Mouse (Mus musculus) liver, embryonic 15.5 days (tissue): ENCODE measurements around the gene Ubl4a. TPM values are rescaled to one million over a fixed set of nuclear protein-coding genes. Genes with fewer than 3 reads are reported as not detected.

Source experiments
- ATAC-seq: fragments of 200-750 bp; cut with Nextera tagmentation; 2 replicates; pipeline ENCODE4 v1.8.0; 2017; ENCODE audit warnings: moderate number of reproducible peaks, mild to moderate bottlenecking, moderate library complexity; ENCODE audit not compliant: insufficient read depth
- H3K27ac ChIP-seq: fragments of 300-500 bp; sonication (generic); replicated peaks from 2 replicates; pipeline ENCODE4 v1.5.1; 2015; ENCODE audit warnings: mild to moderate bottlenecking, inconsistent platforms
- H3K27me3 ChIP-seq: fragments of 300-500 bp; sonication (generic); 2 replicates; pipeline ENCODE4 v1.6.1; 2015; ENCODE audit warnings: mild to moderate bottlenecking, inconsistent platforms
- H3K36me3 ChIP-seq: fragments of 300-500 bp; sonication (generic); replicated peaks from 2 replicates; pipeline ENCODE4 v1.6.1; 2015; ENCODE audit warnings: moderate library complexity, mild to moderate bottlenecking, inconsistent platforms
- H3K4me1 ChIP-seq: fragments of 300-500 bp; sonication (generic); replicated peaks from 2 replicates; pipeline ENCODE4 v1.6.1; 2015; ENCODE audit warnings: inconsistent platforms
- H3K4me2 ChIP-seq: fragments of 300-500 bp; sonication (generic); 2 replicates; pipeline ENCODE4 v1.6.1; 2015; ENCODE audit warnings: moderate library complexity, mild to moderate bottlenecking, inconsistent platforms
- H3K4me3 ChIP-seq: fragments of 300-500 bp; sonication (generic); replicated peaks from 2 replicates; pipeline ENCODE4 v1.5.1; 2015; ENCODE audit warnings: mild to moderate bottlenecking, inconsistent platforms
- H3K9ac ChIP-seq: fragments of 300-500 bp; sonication (generic); 2 replicates; pipeline ENCODE4 v1.6.1; 2015; ENCODE audit warnings: moderate library complexity, mild to moderate bottlenecking, inconsistent platforms
- H3K9me3 ChIP-seq: fragments of 300-500 bp; sonication (generic); replicated peaks from 2 replicates; pipeline ENCODE4 v1.6.1; 2016; ENCODE audit warnings: inconsistent platforms
- WGBS: fragments of 180-500 bp; shearing (Covaris S2); methylation state at CpG from one replicate; pipeline ENCODE4 v1.1.7; 2015; ENCODE audit warnings: mixed read lengths; ENCODE audit not compliant: insufficient replicate concordance; 5-methylcytosine and 5-hydroxymethylcytosine counted together
- polyA plus RNA-seq: library from polyadenylated mRNA; unstranded; fragments of >200 nt; fragmentation: Nextera tagmentation; extraction: Ambion mirVana; gene quantifications from 2 replicates; pipeline ENCODE4 v1.2.1, GENCODE M21; 2015

Gene Ubl4a
- 37.3 and 38.8 TPM in 2 replicates for polyA plus RNA-seq

- Histone ChIP-seq H3K4me3 (peak within 1 kb of the TSS; percentile 61), H3K9me3 (no peaks in the 10 kb centered on the region), H3K27me3 (no peaks in the 10 kb centered on the region), H3K9ac (peak within 1 kb of the TSS; percentile 60), H3K27ac (0 out of 2 replicates have a peak within 1 kb of the TSS, but pooled peaks have one; percentile 19), H3K36me3 (no peaks in the 10 kb centered on the region), H3K4me2 (peak within 1 kb of the TSS; percentile 82), H3K4me1 (peaks cover 25% of the 10 kb centered on the region)
- peak; percentile 86 for ATAC-seq
- WGBS: 9% methylated on average over 32 of the region's 32 CpGs
These were observed at the start of gene Ubl4a, which contains the start of gene Slc10a3 for GRCm38 (mm10) chrX:74372888-74373549. Ubl4a (minus strand) TSS chrX:74373218. Slc10a3 (minus strand) TSS chrX:74373349.

GRCm38 (mm10) chrX:74413377-74413776 lies 40.4 kb upstream of the Ubl4a start:
- H3K4me2 ChIP-seq: no peak overlapping the region
- H3K27me3 ChIP-seq: no peaks in the 10 kb centered on the region
- no peak overlapping the region for H3K4me3 ChIP-seq
- no peak overlapping the region for H3K27ac ChIP-seq
- H3K9me3 ChIP-seq: no peaks in the 10 kb centered on the region
- no peaks in the 10 kb centered on the region for H3K4me1 ChIP-seq
- peaks cover 18% of the 10 kb centered on the region for H3K36me3 ChIP-seq
- H3K9ac ChIP-seq: no peak overlapping the region
- ATAC-seq: peak; percentile 42; the same call in 1 of the 2 replicates

DNA sequence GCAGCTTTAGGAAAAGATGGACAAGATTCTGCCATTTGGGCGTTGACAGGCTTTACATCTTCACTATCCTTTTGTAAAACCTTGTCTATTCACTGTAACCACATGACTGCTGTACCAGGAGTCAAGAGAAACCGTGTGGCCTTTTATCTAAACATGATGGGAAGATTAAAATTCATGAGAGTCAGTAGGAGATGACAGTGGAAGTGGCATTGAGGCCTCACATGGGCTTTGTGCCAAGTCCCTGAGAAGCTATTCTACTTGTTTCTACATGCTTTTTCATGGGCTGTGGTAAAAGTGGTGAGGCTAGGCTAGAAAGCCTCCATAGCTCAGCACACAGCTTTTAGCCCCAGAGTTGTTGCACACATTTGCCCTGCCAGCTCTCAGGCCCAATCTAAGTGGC lies 35.3 kb upstream of the Ubl4a start:
- Histone ChIP-seq H3K9ac (no peak overlapping the region), H3K27me3 (no peaks in the 10 kb centered on the region), H3K4me2 (no peak overlapping the region), H3K9me3 (no peaks in the 10 kb centered on the region), H3K4me1 (no peaks in the 10 kb centered on the region), H3K36me3 (peaks cover 13% of the 10 kb centered on the region), H3K27ac (no peak overlapping the region), H3K4me3 (no peak overlapping the region)
- no peak for ATAC-seq
- WGBS: 39% methylated on average over 2 of the region's 2 CpGs

- 55% methylated on average over 3 of the region's 3 CpGs for WGBS
- H3K27me3 ChIP-seq: no peaks in the 10 kb centered on the region
- no peak overlapping the region for H3K4me3 ChIP-seq
- H3K9ac ChIP-seq: no peak overlapping the region
- ATAC-seq: no peak
- no peak overlapping the region for H3K4me2 ChIP-seq
- no peak overlapping the region for H3K27ac ChIP-seq
- no peaks in the 10 kb centered on the region for H3K4me1 ChIP-seq
- no peaks in the 10 kb centered on the region for H3K36me3 ChIP-seq
- no peaks in the 10 kb centered on the region for H3K9me3 ChIP-seq
These were observed 27.1 kb upstream of the Ubl4a start for GRCm38 (mm10) chrX:74400136-74400535.

DNA sequence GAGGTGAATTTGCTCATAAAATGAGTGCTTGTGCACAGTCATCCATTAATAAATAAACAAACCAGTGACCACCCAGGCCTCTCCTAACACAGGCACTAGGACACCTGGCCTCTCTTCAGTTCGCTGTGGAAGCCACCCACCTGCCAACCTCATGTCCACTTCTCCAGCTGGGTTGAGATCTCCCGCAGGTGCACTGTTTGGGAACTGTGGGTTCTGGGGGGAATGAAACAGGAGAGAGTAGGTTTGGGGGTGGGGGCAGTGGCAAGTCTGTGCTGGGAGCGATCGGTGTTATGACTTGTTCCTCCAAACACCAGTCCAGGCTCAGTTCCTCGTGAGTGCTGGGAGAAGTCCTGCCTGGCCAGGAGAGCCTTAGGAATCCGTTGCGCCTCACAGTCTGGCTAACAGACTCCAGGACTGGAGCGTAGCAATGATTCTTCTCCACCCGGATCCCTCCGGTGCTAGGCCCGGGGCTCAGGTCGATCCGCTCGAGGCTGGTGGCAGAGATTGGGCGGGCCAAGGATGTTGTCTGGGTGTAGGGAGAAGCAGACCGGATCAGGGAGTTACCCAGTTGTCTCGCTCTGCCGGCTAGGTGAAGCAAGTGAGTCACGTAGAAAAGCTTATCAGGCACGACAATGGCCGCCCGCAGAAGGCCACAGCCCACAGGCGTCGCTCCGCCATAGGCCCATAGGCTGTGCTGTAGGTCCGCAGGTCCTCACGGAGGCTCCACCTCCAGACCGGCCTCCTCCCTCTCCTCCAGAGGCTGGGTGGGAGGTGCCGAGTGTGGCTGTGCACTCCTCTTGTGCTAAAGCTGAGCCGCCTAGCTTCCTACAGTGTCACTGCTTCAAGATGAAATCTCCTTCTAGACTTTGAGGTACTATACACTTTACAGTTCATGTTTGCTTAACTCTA lies 19.8 kb upstream of the Ubl4a start, which contains the start of the genes Fam3a and Ikbkg:
Gene Fam3a (minus strand): TSS at position 738 of the 909 bp plus-strand sequence.
Gene Ikbkg (plus strand): TSS at position 756 of the 909 bp plus-strand sequence.
- ATAC-seq: peak; percentile 100
- H3K9ac ChIP-seq: peak within 1 kb of the TSS; percentile 64
- H3K27me3 ChIP-seq: no peaks in the 10 kb centered on the region
- H3K4me3 ChIP-seq: peak within 1 kb of the TSS; percentile 61
- WGBS: 14% methylated on average over 30 of the region's 30 CpGs
- peak within 1 kb of the TSS; percentile 73 for H3K4me2 ChIP-seq
- H3K9me3 ChIP-seq: no peaks in the 10 kb centered on the region
- peaks cover 26% of the 10 kb centered on the region for H3K4me1 ChIP-seq
- H3K27ac ChIP-seq: peak within 1 kb of the TSS; percentile 92
- H3K36me3 ChIP-seq: no peaks in the 10 kb centered on the region

GRCm38 (mm10) chrX:74388153-74388552 lies 15.1 kb upstream of the Ubl4a start:
- Histone ChIP-seq H3K4me3 (no peak overlapping the region), H3K27ac (peak overlapping the region; percentile 67), H3K4me2 (no peak overlapping the region), H3K4me1 (peaks cover 43% of the 10 kb centered on the region), H3K9me3 (no peaks in the 10 kb centered on the region), H3K27me3 (no peaks in the 10 kb centered on the region), H3K36me3 (0 out of 2 replicates have a peak, but pooled peaks cover 8% of the 10 kb centered on the region), H3K9ac (no peak overlapping the region)
- ATAC-seq: no peak

GRCm38 (mm10) chrX:74384451-74384850 lies 11.4 kb upstream of the Ubl4a start:
- Histone ChIP-seq H3K36me3 (0 out of 2 replicates have a peak, but pooled peaks cover 8% of the 10 kb centered on the region), H3K27me3 (no peaks in the 10 kb centered on the region), H3K9ac (no peak overlapping the region), H3K4me1 (peaks cover 35% of the 10 kb centered on the region), H3K4me2 (no peak overlapping the region; the same call in 1 of the 2 replicates), H3K27ac (peak overlapping the region; percentile 20; the same call in 1 of the 2 replicates), H3K4me3 (no peak overlapping the region), H3K9me3 (no peaks in the 10 kb centered on the region)
- peak; percentile 76 for ATAC-seq
- 26% methylated on average over 2 of the region's 2 CpGs for WGBS

- Histone ChIP-seq H3K27ac (peak overlapping the region; percentile 83), H3K27me3 (no peaks in the 10 kb centered on the region), H3K4me2 (peak overlapping the region; percentile 73), H3K36me3 (peaks cover 13% of the 10 kb centered on the region; the same call in 1 of the 2 replicates), H3K4me1 (peaks cover 38% of the 10 kb centered on the region), H3K9ac (peak overlapping the region; percentile 78), H3K9me3 (no peaks in the 10 kb centered on the region), H3K4me3 (peak overlapping the region; percentile 72)
- WGBS: 11% methylated on average over 49 of the region's 49 CpGs
- peak; percentile 76 for ATAC-seq
These were observed 4.7 kb downstream of the Ubl4a start for GRCm38 (mm10) chrX:74368209-74368909.

- Histone ChIP-seq H3K4me2 (peak overlapping the region; percentile 73), H3K9me3 (no peaks in the 10 kb centered on the region), H3K27me3 (no peaks in the 10 kb centered on the region), H3K27ac (0 out of 2 replicates have a peak overlapping the region, but pooled peaks have one; percentile 83), H3K9ac (peak overlapping the region; percentile 78), H3K4me1 (peaks cover 33% of the 10 kb centered on the region), H3K4me3 (peak overlapping the region; percentile 72), H3K36me3 (peaks cover 13% of the 10 kb centered on the region; the same call in 1 of the 2 replicates)
- no peak for ATAC-seq
- 51% methylated on average over 10 of the region's 10 CpGs for WGBS
These were observed 5.5 kb downstream of the Ubl4a start for GRCm38 (mm10) chrX:74367512-74367911.

DNA sequence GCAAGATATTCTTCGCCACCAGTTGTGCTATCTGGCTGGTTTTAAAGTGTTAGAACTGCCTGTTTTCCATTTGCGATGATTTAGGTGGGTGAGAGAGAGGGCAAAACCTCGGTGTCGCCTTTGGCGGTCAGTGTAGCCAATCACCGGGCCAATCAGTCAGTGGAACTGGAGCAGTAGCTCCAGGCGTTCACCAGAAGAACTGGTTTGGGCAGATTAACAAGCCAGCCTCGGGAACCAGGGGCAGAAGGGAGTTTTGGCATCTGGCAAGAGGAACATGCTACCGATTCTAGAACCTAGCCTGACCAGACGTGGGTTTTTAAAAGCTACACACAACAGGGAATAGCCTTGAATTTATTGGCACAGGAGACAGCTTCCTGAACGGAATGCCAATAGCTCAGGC lies 13.8 kb downstream of the Ubl4a start:
- Histone ChIP-seq H3K27me3 (0 out of 2 replicates have a peak, but pooled peaks cover 5% of the 10 kb centered on the region), H3K4me3 (no peak overlapping the region), H3K27ac (no peak overlapping the region), H3K4me2 (no peak overlapping the region), H3K9ac (no peak overlapping the region), H3K36me3 (no peaks in the 10 kb centered on the region), H3K4me1 (no peaks in the 10 kb centered on the region), H3K9me3 (no peaks in the 10 kb centered on the region)
- no peak for ATAC-seq
- 39% methylated on average over 11 of the region's 11 CpGs for WGBS
